Mouse (Mus musculus) midbrain, embryonic 15.5 days (tissue): Measurements from ENCODE around the gene Atp7b. TPM values are rescaled to one million over a fixed set of nuclear protein-coding genes. Genes with fewer than 3 reads are reported as not detected.

Experiments
- ATAC-seq: fragments of 200-750 bp; cut with Nextera tagmentation; replicated peaks from 2 replicates; pipeline ENCODE4 v1.8.0; 2017; ENCODE audit warnings: moderate TSS enrichment
- H3K27ac ChIP-seq: fragments of 300-500 bp; sonication (generic); 2 replicates; pipeline ENCODE4 v1.5.1; 2015; ENCODE audit warnings: mild to moderate bottlenecking, inconsistent platforms
- H3K27me3 ChIP-seq: fragments of 300-500 bp; sonication (generic); replicated peaks from 2 replicates; pipeline ENCODE4 v1.6.1; 2015; ENCODE audit warnings: inconsistent platforms
- H3K36me3 ChIP-seq: fragments of 300-500 bp; sonication (generic); replicated peaks from 2 replicates; pipeline ENCODE4 v1.6.1; 2015; ENCODE audit warnings: inconsistent platforms
- H3K4me1 ChIP-seq: fragments of 300-500 bp; sonication (generic); 2 replicates; pipeline ENCODE4 v1.6.1; 2015; ENCODE audit warnings: inconsistent platforms
- H3K4me2 ChIP-seq: fragments of 300-500 bp; sonication (generic); 2 replicates; pipeline ENCODE4 v1.6.1; 2015; ENCODE audit warnings: inconsistent platforms, mild to moderate bottlenecking, moderate library complexity
- H3K4me3 ChIP-seq: fragments of 300-500 bp; sonication (generic); 2 replicates; pipeline ENCODE4 v1.5.1; 2015; ENCODE audit warnings: mild to moderate bottlenecking, inconsistent platforms
- H3K9ac ChIP-seq: fragments of 300-500 bp; sonication (generic); 2 replicates; pipeline ENCODE4 v1.6.1; 2015; ENCODE audit warnings: mild to moderate bottlenecking, inconsistent platforms
- H3K9me3 ChIP-seq: fragments of 300-500 bp; sonication (generic); 2 replicates; pipeline ENCODE4 v1.6.1; 2016; ENCODE audit warnings: inconsistent platforms
- WGBS: fragments of 180-500 bp; shearing (Covaris S2); methylation state at CpG from one replicate; pipeline ENCODE4 v1.1.7; 2015; ENCODE audit warnings: mixed read lengths; 5-methylcytosine and 5-hydroxymethylcytosine counted together
- polyA plus RNA-seq: library from polyadenylated mRNA; unstranded; fragments of >200 nt; fragmentation: Nextera tagmentation; extraction: Ambion mirVana; gene quantifications from 2 replicates; pipeline ENCODE4 v1.2.1, GENCODE M21; 2015

Atp7b gene
- polyA plus RNA-seq, 1 experiment from 2014 or later: 1.6 TPM

DNA sequence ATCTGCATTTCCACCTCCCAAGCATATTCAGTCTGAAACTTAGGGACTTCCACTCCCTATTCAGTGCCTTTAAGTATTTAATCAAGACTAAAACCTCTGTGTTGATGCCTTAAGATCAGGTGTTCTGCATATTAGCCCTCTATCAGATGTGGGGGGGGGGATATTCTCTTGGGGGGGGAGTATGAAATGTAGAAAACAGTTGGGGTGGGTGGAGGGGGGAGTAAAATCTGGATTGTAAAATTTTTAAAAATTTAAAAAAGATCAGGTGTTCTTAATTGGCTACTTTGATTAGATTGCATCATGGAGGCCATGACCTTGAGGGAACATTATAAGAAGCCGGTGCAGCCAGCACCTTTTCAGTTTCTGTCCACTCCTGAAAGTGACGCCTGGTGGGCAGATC is 101.7 kb downstream of the Atp7b start, which contains the start of gene Fam90a1a:
TSS of gene Fam90a1a (plus strand) at position 301 of the 400 bp plus-strand sequence.
- no peaks in the 10 kb centered on the region for H3K27me3 ChIP-seq
- H3K4me3 ChIP-seq: no peak within 1 kb of the TSS
- no peaks in the 10 kb centered on the region for H3K36me3 ChIP-seq
- 93% methylated on average over 2 of the region's 2 CpGs for whole genome bisulfite sequencing
- no peak for ATAC-seq
- H3K9ac ChIP-seq: no peak within 1 kb of the TSS
- no peaks in the 10 kb centered on the region for H3K9me3 ChIP-seq
- no peak within 1 kb of the TSS for H3K27ac ChIP-seq
- H3K4me2 ChIP-seq: no peak within 1 kb of the TSS
- no peaks in the 10 kb centered on the region for H3K4me1 ChIP-seq

DNA sequence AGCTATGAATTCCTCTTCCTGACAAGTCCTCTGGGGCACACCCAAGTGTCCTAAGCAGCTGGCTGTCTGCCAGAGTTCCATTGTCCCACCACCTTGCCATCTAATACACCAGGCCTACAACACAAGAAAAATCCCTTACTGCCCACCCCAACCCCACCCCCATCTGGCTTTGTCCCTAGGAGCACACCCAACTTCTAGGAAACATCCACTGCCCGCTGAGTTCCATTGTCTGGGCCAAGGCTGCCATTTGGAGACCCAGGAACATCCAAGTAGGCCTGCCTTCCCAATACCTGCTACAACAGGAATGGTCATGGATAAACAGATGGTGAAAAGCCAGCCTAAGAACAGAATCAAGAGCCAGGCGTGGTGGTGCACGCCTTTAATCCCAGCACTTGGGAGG is 103.8 kb downstream of the Atp7b start:
- H3K27ac ChIP-seq: no peak overlapping the region
- no peak overlapping the region for H3K4me3 ChIP-seq
- no peak overlapping the region for H3K9ac ChIP-seq
- no peaks in the 10 kb centered on the region for H3K9me3 ChIP-seq
- no peaks in the 10 kb centered on the region for H3K27me3 ChIP-seq
- ATAC-seq: no peak
- H3K36me3 ChIP-seq: no peaks in the 10 kb centered on the region
- WGBS: 82% methylated on average over 3 of the region's 3 CpGs
- H3K4me2 ChIP-seq: no peak overlapping the region
- H3K4me1 ChIP-seq: no peaks in the 10 kb centered on the region

DNA sequence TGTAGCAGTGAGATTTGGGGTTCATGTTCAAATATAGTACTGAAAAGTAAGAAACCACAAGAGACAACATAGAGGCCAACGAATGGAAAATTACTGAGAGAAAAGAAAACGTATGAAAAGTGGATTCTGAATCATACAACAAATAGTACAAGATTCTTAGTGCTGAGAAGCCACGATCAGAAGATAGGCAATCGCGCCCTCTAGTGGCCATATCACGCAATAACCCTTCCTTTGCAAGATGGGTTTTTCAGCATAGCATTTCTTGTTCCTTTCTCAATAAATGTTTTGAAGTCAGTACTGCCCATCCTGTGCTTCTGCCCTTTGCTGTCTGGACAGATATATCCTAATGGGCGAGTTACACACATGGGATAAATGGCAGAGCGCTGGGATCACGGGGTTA is 104.8 kb downstream of the Atp7b start:
- 7% methylated on average over 9 of the region's 9 CpGs for WGBS
- peak; percentile 54; the same call in 1 of the 2 replicates for ATAC-seq
- no peaks in the 10 kb centered on the region for H3K36me3 ChIP-seq

DNA sequence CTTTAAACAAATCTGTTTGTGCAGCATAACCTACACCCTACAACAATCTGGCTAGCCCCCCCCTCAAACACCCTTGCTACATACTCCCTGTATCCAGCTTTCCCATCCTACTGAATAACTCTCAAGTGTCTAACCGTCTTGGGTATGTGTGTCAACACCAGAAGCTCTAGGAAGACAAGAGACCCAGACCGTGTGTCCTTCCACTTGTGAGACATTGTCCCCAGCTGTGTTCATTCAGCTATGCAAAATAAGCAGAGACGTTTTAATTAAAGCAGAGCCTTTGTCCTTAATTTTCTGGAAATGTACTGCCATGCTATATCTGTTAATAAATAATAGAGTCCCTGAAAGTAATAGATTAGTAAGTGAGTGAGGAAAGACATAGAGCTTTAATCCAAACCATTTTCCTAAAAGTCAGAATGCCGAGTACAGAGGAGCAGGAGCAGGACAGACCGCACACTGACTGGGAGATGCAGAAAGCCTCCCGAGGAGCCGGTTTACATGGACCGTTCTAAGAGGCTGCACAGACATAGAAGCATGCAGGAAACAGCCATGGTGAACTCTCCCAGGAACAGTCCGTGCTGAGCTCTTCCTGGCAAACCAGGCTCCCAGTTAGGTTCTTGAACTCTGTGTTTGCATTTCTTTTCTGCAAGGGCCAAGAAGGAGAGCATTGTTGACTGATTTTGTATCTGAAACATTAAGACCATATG is 112.6 kb downstream of the Atp7b start:
- no peak overlapping the region for H3K9ac ChIP-seq
- H3K27me3 ChIP-seq: no peaks in the 10 kb centered on the region
- no peak for ATAC-seq
- H3K4me2 ChIP-seq: no peak overlapping the region
- WGBS: 64% methylated on average over 9 of the region's 9 CpGs
- H3K36me3 ChIP-seq: no peaks in the 10 kb centered on the region
- no peak overlapping the region for H3K4me3 ChIP-seq
- no peaks in the 10 kb centered on the region for H3K9me3 ChIP-seq
- no peak overlapping the region for H3K27ac ChIP-seq
- no peaks in the 10 kb centered on the region for H3K4me1 ChIP-seq

More for the DNA sequence above, 104.8 kb downstream of the Atp7b start:
- no peak overlapping the region for H3K4me3 ChIP-seq
- no peaks in the 10 kb centered on the region for H3K27me3 ChIP-seq
- no peak overlapping the region for H3K4me2 ChIP-seq
- H3K4me1 ChIP-seq: no peaks in the 10 kb centered on the region
- no peak overlapping the region for H3K27ac ChIP-seq
- H3K9ac ChIP-seq: no peak overlapping the region
- H3K9me3 ChIP-seq: no peaks in the 10 kb centered on the region

DNA sequence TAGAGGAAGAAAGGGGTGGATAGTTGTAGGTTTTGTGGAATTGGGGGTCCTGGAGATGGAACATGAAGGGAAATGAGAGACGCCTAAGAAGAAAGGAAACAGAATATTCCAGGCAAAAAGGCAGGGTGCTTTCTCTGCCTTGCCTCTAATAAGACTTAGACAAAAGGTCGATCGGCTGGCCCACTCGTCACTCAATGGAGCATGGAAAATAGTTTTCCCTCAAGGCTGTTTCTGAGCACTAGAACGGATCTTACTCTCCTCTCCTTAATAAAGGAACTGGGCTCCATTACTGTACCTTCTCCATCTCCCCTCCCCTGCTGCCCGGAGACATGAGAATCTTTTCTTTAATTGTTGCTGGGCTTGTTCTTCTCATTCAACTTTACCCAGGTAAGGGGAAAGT is 113.6 kb downstream of the Atp7b start, which contains the start of gene Defb13:
TSS of gene Defb13 (plus strand) at position 301 of the 400 bp plus-strand sequence.
- Histone ChIP-seq H3K9ac (no peak within 1 kb of the TSS), H3K36me3 (no peaks in the 10 kb centered on the region), H3K27me3 (no peaks in the 10 kb centered on the region), H3K4me1 (no peaks in the 10 kb centered on the region), H3K4me2 (no peak within 1 kb of the TSS), H3K4me3 (no peak within 1 kb of the TSS), H3K9me3 (no peaks in the 10 kb centered on the region), H3K27ac (no peak within 1 kb of the TSS)
- no peak for ATAC-seq
- WGBS: 84% methylated on average over 6 of the region's 6 CpGs

Other genes starting within 250 kb of the Atp7b start
- not detected in 2 replicates for gene Defb50, start 236.8 kb downstream of the Atp7b start, polyA plus RNA-seq
- not detected in 2 replicates for gene Defb2, start 220.4 kb downstream of the Atp7b start, polyA plus RNA-seq
- not detected in 2 replicates for gene Defb10, start 201.4 kb downstream of the Atp7b start, polyA plus RNA-seq
- gene Defb9, start 174.9 kb downstream of the Atp7b start, polyA plus RNA-seq: not detected in 2 replicates
- 4.7 and 5.0 TPM in 2 replicates for gene Defb11, start 153.9 kb downstream of the Atp7b start, polyA plus RNA-seq
- gene Defb15, start 127.6 kb downstream of the Atp7b start, polyA plus RNA-seq: not detected in 2 replicates
- gene Defb35, start 122.0 kb downstream of the Atp7b start, polyA plus RNA-seq: not detected in 2 replicates
- gene Defb13, start 113.5 kb downstream of the Atp7b start, polyA plus RNA-seq: not detected in 2 replicates
- gene Fam90a1a, start 101.6 kb downstream of the Atp7b start, polyA plus RNA-seq: not detected in 2 replicates
- not detected in 2 replicates for gene Ccdc70, start 90.5 kb downstream of the Atp7b start, polyA plus RNA-seq
- 37.8 and 43.2 TPM in 2 replicates for gene Alg11, start 416 bp upstream of the Atp7b start, polyA plus RNA-seq
- gene Nek5, start 64.7 kb upstream of the Atp7b start, polyA plus RNA-seq: 1.1 and 1.3 TPM in 2 replicates
- 6.9 and 7.6 TPM in 2 replicates for gene Nek3, start 106.1 kb upstream of the Atp7b start, polyA plus RNA-seq
- 8.3 and 9.4 TPM in 2 replicates for gene Ckap2, start 125.5 kb upstream of the Atp7b start, polyA plus RNA-seq
- 40.7 and 42.3 TPM in 2 replicates for gene Vps36, start 132.5 kb upstream of the Atp7b start, polyA plus RNA-seq
- 7.6 and 8.5 TPM in 2 replicates for gene Thsd1, start 167.0 kb upstream of the Atp7b start, polyA plus RNA-seq
- not detected in 2 replicates for gene Tpte, start 223.1 kb upstream of the Atp7b start, polyA plus RNA-seq